Mouse (Mus musculus) erythroblast, embryonic 14.5 days (primary cell): ENCODE data around the gene Abhd11.

Source experiments
- GATA1 ChIP-seq: IDR thresholded peaks from 2 replicates; pipeline ENCODE4 v1.6.1; 2012; ENCODE audit warnings: low read length, inconsistent platforms, mixed read lengths
- TAL1 ChIP-seq: IDR thresholded peaks from 3 replicates; pipeline ENCODE4 v1.6.1; 2012; ENCODE audit warnings: low read length, inconsistent platforms, mixed read lengths

GRCm38 (mm10) chr5:134974921-134975320 lies 34.0 kb upstream of the Abhd11 start:
- TF ChIP-seq TAL1 (no peak), GATA1 (no peak)
